Comparison of ENCODE assay signal across 26 mouse cellular contexts in the genomic region with DNA sequence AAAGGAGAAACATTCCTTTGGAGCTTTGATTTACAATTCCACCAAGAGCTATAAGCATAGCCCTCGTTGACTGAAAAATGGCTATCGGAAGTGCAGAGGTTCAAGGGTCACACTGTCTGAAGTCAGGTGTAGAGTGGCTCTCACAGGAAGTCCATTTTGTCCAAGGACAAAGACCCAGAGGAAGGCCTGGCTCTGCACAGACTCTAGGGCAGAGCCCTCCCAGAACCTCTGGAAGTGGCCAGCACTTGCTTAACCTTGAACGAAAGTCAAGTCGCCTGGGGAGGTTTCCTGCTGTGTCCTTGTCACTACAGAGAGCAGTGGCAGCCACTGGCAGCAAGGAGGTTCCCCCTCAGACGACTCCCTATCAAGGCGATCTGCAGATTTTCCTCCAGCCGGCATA. TPM values are rescaled to one million over a fixed set of nuclear protein-coding genes. Genes with fewer than 3 reads are reported as not detected.
DNase-seq lines count a peak whose midpoint lies in the region; ATAC-seq and TF ChIP-seq lines count a peak whose summit lies in the region.
"Had no signal": no experiment of that assay in that cellular context is flagged by ENCODE, and none has a peak within 500 bp of the region (broad histone marks: within the 10 kb centered on the region; RNA-seq: fewer than 3 reads in every experiment).

No protein-coding gene starts in this region.

- ATAC-seq in heart, embryonic 16.5 days (replicated peaks; ENCODE audit: extremely low read depth, insufficient read depth, low FRiP score) = peak; percentile 60
- no peak for ATAC-seq in kidney, embryonic 15.5 days (replicated peaks; ENCODE audit: low FRiP score)
- ATAC-seq: forebrain, embryonic 16.5 days; intestine, postnatal 0 days had no signal

- no peak for TF ChIP-seq RAD21 in MEL (IDR thresholded peaks at IDR 0.05; ENCODE audit: low read depth, low read length)

- no peak overlapping the region for H3K4me3 ChIP-seq in heart, embryonic 16.5 days (ENCODE audit: low read length)
- no peak overlapping the region for H3K4me3 ChIP-seq in kidney, embryonic 15.5 days (replicated peaks)
- no peak overlapping the region for H3K4me3 ChIP-seq in MEL (ENCODE audit: control insufficient read depth in 1 of 2, insufficient read depth in 1 of 2, low read depth in 2 of 2, low read length in 2 of 2)
- H3K4me3 ChIP-seq: embryonic facial prominence, embryonic 15.5 days; hindbrain, embryonic 15.5 days; midbrain, embryonic 12.5 days; neural tube, embryonic 12.5 days had no signal

- peak overlapping the region; percentile 26; the same call in 1 of the 2 replicates for H3K9ac ChIP-seq in heart, embryonic 16.5 days (ENCODE audit: low read length)
- no peak overlapping the region for H3K9ac ChIP-seq in kidney, embryonic 15.5 days
- no peak overlapping the region for H3K9ac ChIP-seq in MEL (ENCODE audit: control insufficient read depth, low read depth, low read length, poor library complexity, severe bottlenecking)
- H3K9ac ChIP-seq: embryonic facial prominence, embryonic 15.5 days; hindbrain, embryonic 15.5 days; liver, embryonic 14.5 days; midbrain, embryonic 12.5 days; neural tube, embryonic 12.5 days had no signal

- 20% methylated on average over 7 of the region's 7 CpGs for WGBS in heart, embryonic 16.5 days
- 34% methylated on average over 7 of the region's 7 CpGs for WGBS in kidney, embryonic 15.5 days

- no peaks in the 10 kb centered on the region for H3K79me2 ChIP-seq in MEL (ENCODE audit: control insufficient read depth, insufficient read depth, low read length, poor library complexity)

- peaks cover 9% of the 10 kb centered on the region for H3K9me3 ChIP-seq in heart, embryonic 16.5 days (replicated peaks; ENCODE audit: control insufficient read depth, low read length)
- H3K9me3 ChIP-seq in kidney, embryonic 15.5 days (replicated peaks) = peaks cover 4% of the 10 kb centered on the region; the same call in 1 of the 2 replicates
- no peaks in the 10 kb centered on the region for H3K9me3 ChIP-seq in MEL (replicated peaks; ENCODE audit: insufficient read depth, low read length)
- H3K9me3 ChIP-seq: embryonic facial prominence, embryonic 15.5 days; hindbrain, embryonic 15.5 days had no signal

- peak; percentile 86 for DNase-seq in heart, adult 11 months
- DNase-seq in heart, adult 9 months (ENCODE audit: low spot score in 2 of 2) = no peak
- DNase-seq in heart, postnatal 4 days = no peak
- peak; percentile 51 for DNase-seq in kidney, postnatal 10 days
- no peak for DNase-seq in MEL (ENCODE audit: low read depth, low spot score)
- DNase-seq in left cerebral cortex, postnatal 14 days (ENCODE audit: low spot score in 2 of 2) = no peak
- DNase-seq: B cell, adult 2 months; cerebellum, adult 2 months; cerebellum, postnatal 36 days; gastrocnemius, postnatal 25 days; layer of hippocampus, postnatal 36 days; right cerebral cortex, postnatal 14 days; spleen, adult 18-20 months; thymus, postnatal 25 days had no signal

- no peak for TF ChIP-seq CTCF in MEL (IDR thresholded peaks at IDR 0.05 in 2 of 3, conservative IDR thresholded peaks at IDR 0.05 in 1 of 3; ENCODE audit: control insufficient read depth in 1 of 3, insufficient read depth in 1 of 3, low read depth in 2 of 3, low read length in 3 of 3, poor library complexity in 1 of 3, severe bottlenecking in 1 of 3)

- no peaks in the 10 kb centered on the region for H3K36me3 ChIP-seq in heart, embryonic 16.5 days (ENCODE audit: control insufficient read depth, insufficient read depth)
- H3K36me3 ChIP-seq in kidney, embryonic 15.5 days = no peaks in the 10 kb centered on the region
- no peaks in the 10 kb centered on the region for H3K36me3 ChIP-seq in MEL (ENCODE audit: control insufficient read depth in 1 of 2, insufficient read depth in 2 of 2, low read length in 2 of 2)
- H3K36me3 ChIP-seq: embryonic facial prominence, embryonic 15.5 days; hindbrain, embryonic 15.5 days; neural tube, embryonic 12.5 days had no signal

- no peaks in the 10 kb centered on the region for H3K27me3 ChIP-seq in heart, embryonic 16.5 days (ENCODE audit: control insufficient read depth, insufficient read depth, low read length)
- H3K27me3 ChIP-seq in kidney, embryonic 15.5 days = 0 out of 2 replicates have a peak, but pooled peaks cover 6% of the 10 kb centered on the region
- peaks cover 2 to 8% of the 10 kb centered on the region in 2 experiments for H3K27me3 ChIP-seq in MEL (ENCODE audit: control insufficient read depth in 1 of 2, insufficient read depth in 2 of 2, low read length in 2 of 2)
- H3K27me3 ChIP-seq: embryonic facial prominence, embryonic 15.5 days; hindbrain, embryonic 15.5 days; midbrain, embryonic 12.5 days; neural tube, embryonic 12.5 days had no signal

- intact Hi-C loops in left cerebral cortex, postnatal 14 days (cut with DNase I) = no loop called here

- no peak for TF ChIP-seq EP300 in MEL (IDR thresholded peaks at IDR 0.05; ENCODE audit: low read depth in 1 of 2, low read length in 2 of 2)

- H3K4me2 ChIP-seq in heart, embryonic 16.5 days (ENCODE audit: low read depth, low read length) = no peak overlapping the region
- H3K4me2 ChIP-seq in kidney, embryonic 15.5 days = no peak overlapping the region
- H3K4me2 ChIP-seq: embryonic facial prominence, embryonic 15.5 days; hindbrain, embryonic 15.5 days; midbrain, embryonic 12.5 days; neural tube, embryonic 12.5 days had no signal

- H3K27ac ChIP-seq in heart, embryonic 16.5 days (ENCODE audit: low read length) = peak overlapping the region; percentile 52
- H3K27ac ChIP-seq in kidney, embryonic 15.5 days = no peak overlapping the region
- H3K27ac ChIP-seq in MEL (ENCODE audit: control insufficient read depth, low read depth, low read length) = no peak overlapping the region
- H3K27ac ChIP-seq: embryonic facial prominence, embryonic 15.5 days; hindbrain, embryonic 15.5 days; liver, embryonic 14.5 days; midbrain, embryonic 12.5 days; neural tube, embryonic 12.5 days had no signal

- H3K4me1 ChIP-seq in heart, embryonic 16.5 days (ENCODE audit: control insufficient read depth, insufficient read depth, low read length) = peaks cover 9% of the 10 kb centered on the region
- peaks cover 12% of the 10 kb centered on the region for H3K4me1 ChIP-seq in kidney, embryonic 15.5 days
- H3K4me1 ChIP-seq in MEL (ENCODE audit: control insufficient read depth in 1 of 2, insufficient read depth in 2 of 2, low read length in 2 of 2) = no peaks in the 10 kb centered on the region
- H3K4me1 ChIP-seq: embryonic facial prominence, embryonic 15.5 days; midbrain, embryonic 12.5 days had no signal

- TF ChIP-seq POLR2A in MEL (IDR thresholded peaks at IDR 0.05; ENCODE audit: control insufficient read depth in 1 of 2, insufficient read depth in 1 of 2, low read depth in 1 of 2, low read length in 2 of 2, poor library complexity in 1 of 2) = no peak

TF ChIP-seq in MEL, 35 proteins besides CTCF, POLR2A, EP300 and RAD21:
- TF ChIP-seq ZMIZ1 (IDR thresholded peaks at IDR 0.05; ENCODE audit: low read depth, low read length) (no peak), GATA1 (IDR thresholded peaks at IDR 0.05; ENCODE audit: low read depth, low read length) (0 out of 2 replicates have a peak, but pooled peaks have one; percentile 15)

RNA-seq across cellular contexts. Expression of gene Ccdc182, which starts 33.4 kb away (rescaled TPM):
- not detected in 2 replicates for polyA plus RNA-seq in heart, embryonic 16.5 days (2015; fragmentation: Nextera tagmentation; extraction: Ambion mirVana)
- not detected for total RNA-seq in heart, postnatal 4 days (2021)
- 3.1 and 3.7 TPM in 2 replicates for polyA plus RNA-seq in kidney, embryonic 15.5 days (2015; fragmentation: Nextera tagmentation; extraction: Ambion mirVana)
- not detected in 2 replicates for total RNA-seq in MEL (2012; rRNA removed)
- not detected for polyA plus RNA-seq in MEL (2012; ENCODE audit: insufficient read depth in 1 of 2, insufficient read length in 2 of 2, low read depth in 1 of 2, low replicate concordance in 2 of 2, missing spikeins in 1 of 2)
- total RNA-seq in left cerebral cortex, postnatal 14 days (2021) = not detected
- total RNA-seq: gastrocnemius, postnatal 25 days; layer of hippocampus, adult 18-20 months; layer of hippocampus, postnatal 36 days; left cerebral cortex, postnatal 25 days had no signal
- polyA plus RNA-seq: embryonic facial prominence, embryonic 15.5 days; forebrain, embryonic 16.5 days; intestine, postnatal 0 days; liver, embryonic 14.5 days; lung, embryonic 16.5 days had no signal

RNA-seq across cellular contexts. Expression of gene Mrps23, which starts 56.3 kb away (rescaled TPM):
- polyA plus RNA-seq in heart, embryonic 16.5 days (2015; fragmentation: Nextera tagmentation; extraction: Ambion mirVana) = 97.6 and 105 TPM in 2 replicates
- 100 to 1,000 TPM; 204 to 207 TPM for total RNA-seq in heart, postnatal 4 days (2021)
- 57.5 and 65.2 TPM in 2 replicates for polyA plus RNA-seq in kidney, embryonic 15.5 days (2015; fragmentation: Nextera tagmentation; extraction: Ambion mirVana)
- 362 and 381 TPM in 2 replicates for total RNA-seq in MEL (2012; rRNA removed)
- 100 to 1,000 TPM in 1 of 2 experiments, not detected in 1; 190 TPM for polyA plus RNA-seq in MEL (2012; ENCODE audit: insufficient read depth in 1 of 2, insufficient read length in 2 of 2, low read depth in 1 of 2, low replicate concordance in 2 of 2, missing spikeins in 1 of 2)
- total RNA-seq in left cerebral cortex, postnatal 14 days (2021) = 10 to 100 TPM; 68.6 to 75.4 TPM

Comparison
In these comparisons a context has a peak if more than half of its experiments do, and no peak if none do; other contexts are left out.
1. DNase-seq: peak in heart, adult 11 months (single experiment) and kidney, postnatal 10 days (single experiment); none in heart, adult 9 months (0 of 2), heart, postnatal 4 days (single experiment), MEL (single experiment) and left cerebral cortex, postnatal 14 days (0 of 2).